In genomic region chr7:64808876-64809275, GRCm38 (mm10) we compare ENCODE assay signal across 16 mouse cellular contexts.
A peak's percentile ranks its signal among the peaks of the same experiment; 100 is the strongest.
DNase-seq lines count a peak whose midpoint lies in the region; ATAC-seq lines count a peak whose summit lies in the region.
"Had no signal": no experiment of that assay in that cellular context is flagged by ENCODE, and none has a peak within 500 bp of the region (broad histone marks: within the 10 kb centered on the region; RNA-seq: fewer than 3 reads in every experiment).

No protein-coding gene starts in this region.

- no peak overlapping the region for H3K4me2 ChIP-seq in embryonic facial prominence, embryonic 11.5 days (ENCODE audit: low read depth, low read length)
- H3K4me2 ChIP-seq in hindbrain, embryonic 12.5 days (replicated peaks) = no peak overlapping the region
- H3K4me2 ChIP-seq in midbrain, embryonic 13.5 days (replicated peaks) = no peak overlapping the region
- no peak overlapping the region for H3K4me2 ChIP-seq in kidney, embryonic 16.5 days (replicated peaks; ENCODE audit: low read depth, low read length)
- H3K4me2 ChIP-seq: heart, embryonic 13.5 days had no signal

- H3K4me3 ChIP-seq in embryonic facial prominence, embryonic 11.5 days (ENCODE audit: low read depth, low read length) = no peak overlapping the region
- no peak overlapping the region for H3K4me3 ChIP-seq in embryonic facial prominence, embryonic 10.5 days
- H3K4me3 ChIP-seq in hindbrain, embryonic 12.5 days = no peak overlapping the region
- no peak overlapping the region for H3K4me3 ChIP-seq in midbrain, embryonic 13.5 days (replicated peaks)
- H3K4me3 ChIP-seq in kidney, embryonic 16.5 days (ENCODE audit: low read length) = no peak overlapping the region
- H3K4me3 ChIP-seq: erythroblast, embryonic 14.5 days; heart, embryonic 13.5 days had no signal

- no peak overlapping the region for H3K9ac ChIP-seq in embryonic facial prominence, embryonic 11.5 days (replicated peaks; ENCODE audit: low read length)
- H3K9ac ChIP-seq in hindbrain, embryonic 12.5 days = no peak overlapping the region
- no peak overlapping the region for H3K9ac ChIP-seq in midbrain, embryonic 13.5 days (replicated peaks)
- H3K9ac ChIP-seq in kidney, embryonic 16.5 days (replicated peaks; ENCODE audit: low read length) = no peak overlapping the region
- H3K9ac ChIP-seq: heart, embryonic 13.5 days had no signal

- H3K9me3 ChIP-seq in embryonic facial prominence, embryonic 11.5 days (replicated peaks; ENCODE audit: control insufficient read depth, low read length) = no peaks in the 10 kb centered on the region
- no peaks in the 10 kb centered on the region for H3K9me3 ChIP-seq in embryonic facial prominence, embryonic 10.5 days
- H3K9me3 ChIP-seq in hindbrain, embryonic 12.5 days (replicated peaks) = no peaks in the 10 kb centered on the region
- H3K9me3 ChIP-seq in midbrain, embryonic 13.5 days = no peaks in the 10 kb centered on the region
- H3K9me3 ChIP-seq in kidney, embryonic 16.5 days (ENCODE audit: low read length) = no peaks in the 10 kb centered on the region
- H3K9me3 ChIP-seq: heart, embryonic 13.5 days had no signal

- no peaks in the 10 kb centered on the region for H3K4me1 ChIP-seq in embryonic facial prominence, embryonic 11.5 days (ENCODE audit: control insufficient read depth, insufficient read depth, low read length)
- H3K4me1 ChIP-seq in embryonic facial prominence, embryonic 10.5 days = no peaks in the 10 kb centered on the region; the same call in 1 of the 2 replicates
- H3K4me1 ChIP-seq in hindbrain, embryonic 12.5 days = peaks cover 13% of the 10 kb centered on the region
- peaks cover 10% of the 10 kb centered on the region for H3K4me1 ChIP-seq in midbrain, embryonic 13.5 days (replicated peaks)
- H3K4me1 ChIP-seq in kidney, embryonic 16.5 days (ENCODE audit: insufficient read depth, low read length) = no peaks in the 10 kb centered on the region

- 76% methylated on average over 6 of the region's 6 CpGs for WGBS in embryonic facial prominence, embryonic 11.5 days
- 77% methylated on average over 6 of the region's 6 CpGs for WGBS in embryonic facial prominence, embryonic 10.5 days
- 29% methylated on average over 6 of the region's 6 CpGs for WGBS in hindbrain, embryonic 12.5 days
- 22% methylated on average over 6 of the region's 6 CpGs for WGBS in midbrain, embryonic 13.5 days
- 70% methylated on average over 6 of the region's 6 CpGs for WGBS in kidney, embryonic 16.5 days

- no peak overlapping the region for H3K27ac ChIP-seq in embryonic facial prominence, embryonic 11.5 days (replicated peaks; ENCODE audit: low read depth, low read length)
- H3K27ac ChIP-seq in embryonic facial prominence, embryonic 10.5 days (replicated peaks) = no peak overlapping the region
- H3K27ac ChIP-seq in hindbrain, embryonic 12.5 days = no peak overlapping the region
- H3K27ac ChIP-seq in midbrain, embryonic 13.5 days = no peak overlapping the region
- no peak overlapping the region for H3K27ac ChIP-seq in kidney, embryonic 16.5 days (ENCODE audit: low read length)
- H3K27ac ChIP-seq: heart, embryonic 13.5 days; kidney, postnatal 0 days had no signal

- no peaks in the 10 kb centered on the region for H3K27me3 ChIP-seq in embryonic facial prominence, embryonic 11.5 days (ENCODE audit: control insufficient read depth, insufficient read depth, low read length)
- no peaks in the 10 kb centered on the region for H3K27me3 ChIP-seq in embryonic facial prominence, embryonic 10.5 days (replicated peaks; ENCODE audit: low read depth, poor library complexity, severe bottlenecking)
- H3K27me3 ChIP-seq in hindbrain, embryonic 12.5 days = no peaks in the 10 kb centered on the region
- H3K27me3 ChIP-seq in midbrain, embryonic 13.5 days = no peaks in the 10 kb centered on the region
- H3K27me3 ChIP-seq in kidney, embryonic 16.5 days (ENCODE audit: insufficient read depth, low read length) = no peaks in the 10 kb centered on the region
- H3K27me3 ChIP-seq: heart, embryonic 13.5 days had no signal

- no peaks in the 10 kb centered on the region for H3K36me3 ChIP-seq in embryonic facial prominence, embryonic 11.5 days (replicated peaks; ENCODE audit: control insufficient read depth, insufficient read depth, low read depth, low read length)
- H3K36me3 ChIP-seq in embryonic facial prominence, embryonic 10.5 days (replicated peaks) = no peaks in the 10 kb centered on the region
- no peaks in the 10 kb centered on the region for H3K36me3 ChIP-seq in hindbrain, embryonic 12.5 days
- no peaks in the 10 kb centered on the region for H3K36me3 ChIP-seq in midbrain, embryonic 13.5 days
- no peaks in the 10 kb centered on the region for H3K36me3 ChIP-seq in kidney, embryonic 16.5 days (ENCODE audit: insufficient read depth, low read length)
- H3K36me3 ChIP-seq: heart, embryonic 13.5 days had no signal

- peak; percentile 10 for DNase-seq in embryonic facial prominence, embryonic 11.5 days (ENCODE audit: low spot score)
- no peak for DNase-seq in embryonic facial prominence, embryonic 10.5 days (ENCODE audit: low spot score)
- DNase-seq in R1 (ENCODE audit: low read depth, low spot score) = peak; percentile 45
- DNase-seq in urinary bladder, adult 2 months (ENCODE audit: low spot score) = no peak
- DNase-seq in adrenal gland, postnatal 14 days = no peak
- DNase-seq: gastrocnemius, postnatal 10 days; layer of hippocampus, adult 9-11 months; right cerebral cortex, postnatal 25 days had no signal

- ATAC-seq in embryonic facial prominence, embryonic 11.5 days (replicated peaks; ENCODE audit: insufficient number of reproducible peaks, low FRiP score, low TSS enrichment, low read depth) = no peak
- peak; percentile 66; the same call in 1 of the 2 replicates for ATAC-seq in hindbrain, embryonic 12.5 days (ENCODE audit: low FRiP score)
- peak; percentile 65; the same call in 1 of the 2 replicates for ATAC-seq in midbrain, embryonic 13.5 days
- no peak for ATAC-seq in kidney, embryonic 16.5 days (ENCODE audit: low FRiP score, low TSS enrichment)
- ATAC-seq: activated CD4-positive, CD25-positive, alpha-beta regulatory T cell, adult 4 months; inflammation-experienced regulatory T-cells, adult 6 months had no signal

Comparison
In these comparisons a context has a peak if more than half of its experiments do, and no peak if none do; other contexts are left out.
1. DNase-seq: peak in embryonic facial prominence, embryonic 11.5 days (single experiment) and R1 (single experiment); none in embryonic facial prominence, embryonic 10.5 days (single experiment), urinary bladder, adult 2 months (single experiment) and adrenal gland, postnatal 14 days (single experiment).
2. ATAC-seq: peak in hindbrain, embryonic 12.5 days (single experiment) and midbrain, embryonic 13.5 days (single experiment); none in embryonic facial prominence, embryonic 11.5 days (single experiment) and kidney, embryonic 16.5 days (single experiment).